Mouse (Mus musculus) embryonic fibroblast, embryonic 13.5 days (primary cell): Measurements from ENCODE around the gene Zfp740.

Experiments
- CTCF ChIP-seq: IDR thresholded peaks from 2 replicates; pipeline ENCODE4 v1.5.1; 2011; ENCODE audit warnings: mild to moderate bottlenecking, control low read depth, low read length, moderate library complexity, borderline replicate concordance; ENCODE audit not compliant: insufficient read depth
- POLR2A ChIP-seq: IDR thresholded peaks from 2 replicates; pipeline ENCODE4 v1.6.1; 2011; ENCODE audit warnings: low read depth, mild to moderate bottlenecking, control low read depth, low read length, moderate library complexity

GRCm38 (mm10) chr15:102245461-102245881 is 42.4 kb downstream of the Zfp740 start:
- peak; percentile 30; the same call in 1 of the 2 replicates for TF ChIP-seq POLR2A
- TF ChIP-seq CTCF: no peak
